Comparison of ENCODE assay signal across 13 mouse cellular contexts in genomic region chr7:80823875-80824682, GRCm38 (mm10). TPM values are rescaled to one million over a fixed set of nuclear protein-coding genes. Genes with fewer than 3 reads are reported as not detected.
DNase-seq lines count a peak whose midpoint lies in the region; ATAC-seq and TF ChIP-seq lines count a peak whose summit lies in the region.
"Had no signal": no experiment of that assay in that cellular context is flagged by ENCODE, and none has a peak within 500 bp of the region (broad histone marks: within the 10 kb centered on the region; RNA-seq: fewer than 3 reads in every experiment).

No protein-coding gene starts in this region.

- no peak for TF ChIP-seq POLR2A in lung, adult 2 months (IDR thresholded peaks at IDR 0.05; ENCODE audit: borderline replicate concordance, extremely low read depth, low read depth, low read length)

- no peak overlapping the region for H3K4me2 ChIP-seq in intestine, embryonic 14.5 days (ENCODE audit: low read length)
- 0 out of 2 replicates have a peak overlapping the region, but pooled peaks have one; percentile 10 for H3K4me2 ChIP-seq in lung, embryonic 14.5 days
- no peak overlapping the region for H3K4me2 ChIP-seq in forebrain, embryonic 12.5 days
- H3K4me2 ChIP-seq in forebrain, embryonic 16.5 days (ENCODE audit: low read length): no peak overlapping the region
- H3K4me2 ChIP-seq: embryonic facial prominence, embryonic 13.5 days; hindbrain, embryonic 14.5 days had no signal

- H3K27me3 ChIP-seq in intestine, embryonic 14.5 days (replicated peaks; ENCODE audit: control insufficient read depth, insufficient read depth, low read length): no peaks in the 10 kb centered on the region
- H3K27me3 ChIP-seq in lung, embryonic 14.5 days (ENCODE audit: insufficient read depth, low read length): no peaks in the 10 kb centered on the region
- no peaks in the 10 kb centered on the region for H3K27me3 ChIP-seq in forebrain, embryonic 12.5 days
- H3K27me3 ChIP-seq in forebrain, embryonic 16.5 days (replicated peaks; ENCODE audit: control insufficient read depth, insufficient read depth, low read length): no peaks in the 10 kb centered on the region
- H3K27me3 ChIP-seq: embryonic facial prominence, embryonic 13.5 days had no signal

- peak overlapping the region; percentile 20; the same call in 1 of the 2 replicates for H3K27ac ChIP-seq in intestine, embryonic 14.5 days (ENCODE audit: low read depth)
- peak overlapping the region; percentile 65; the same call in 1 of the 2 replicates for H3K27ac ChIP-seq in lung, embryonic 14.5 days (ENCODE audit: low read depth)
- no peak overlapping the region for H3K27ac ChIP-seq in forebrain, embryonic 12.5 days
- no peak overlapping the region for H3K27ac ChIP-seq in forebrain, embryonic 16.5 days (ENCODE audit: low read length)
- H3K27ac ChIP-seq: embryonic facial prominence, embryonic 13.5 days; hindbrain, embryonic 14.5 days; midbrain, embryonic 10.5 days had no signal

- H3K9ac ChIP-seq in intestine, embryonic 14.5 days (ENCODE audit: low read length): no peak overlapping the region
- no peak overlapping the region for H3K9ac ChIP-seq in lung, embryonic 14.5 days
- no peak overlapping the region for H3K9ac ChIP-seq in forebrain, embryonic 12.5 days
- no peak overlapping the region for H3K9ac ChIP-seq in forebrain, embryonic 16.5 days (replicated peaks; ENCODE audit: low read depth, low read length)
- H3K9ac ChIP-seq: embryonic facial prominence, embryonic 13.5 days; hindbrain, embryonic 14.5 days had no signal

- H3K4me3 ChIP-seq in lung, adult 2 months (replicated peaks; ENCODE audit: extremely low read depth, low read depth, low read length): no peak overlapping the region
- H3K4me3 ChIP-seq in intestine, embryonic 14.5 days (ENCODE audit: low read depth, low read length): no peak overlapping the region
- H3K4me3 ChIP-seq in lung, embryonic 14.5 days (ENCODE audit: low read depth, low read length): no peak overlapping the region
- H3K4me3 ChIP-seq in forebrain, embryonic 12.5 days (replicated peaks): no peak overlapping the region
- H3K4me3 ChIP-seq in forebrain, embryonic 16.5 days (replicated peaks; ENCODE audit: low read length): no peak overlapping the region
- H3K4me3 ChIP-seq: embryonic facial prominence, embryonic 13.5 days; midbrain, embryonic 10.5 days had no signal

- no peak for TF ChIP-seq CTCF in lung, adult 2 months (IDR thresholded peaks at IDR 0.05; ENCODE audit: insufficient read depth, low read length)
- TF ChIP-seq CTCF in lung, embryonic 14.5 days (IDR thresholded peaks at IDR 0.05; ENCODE audit: low read depth): no peak

- H3K4me1 ChIP-seq in lung, adult 2 months (ENCODE audit: control insufficient read depth, insufficient read depth, low read length): no peaks in the 10 kb centered on the region; the same call in none of the 2 replicates
- no peaks in the 10 kb centered on the region for H3K4me1 ChIP-seq in intestine, embryonic 14.5 days (replicated peaks; ENCODE audit: control insufficient read depth, insufficient read depth, low read length)
- peaks cover 5% of the 10 kb centered on the region; the same call in 1 of the 2 replicates for H3K4me1 ChIP-seq in lung, embryonic 14.5 days (ENCODE audit: insufficient read depth)
- no peaks in the 10 kb centered on the region for H3K4me1 ChIP-seq in forebrain, embryonic 12.5 days
- no peaks in the 10 kb centered on the region for H3K4me1 ChIP-seq in forebrain, embryonic 16.5 days (replicated peaks; ENCODE audit: control insufficient read depth, insufficient read depth, low read length)
- H3K4me1 ChIP-seq: midbrain, embryonic 10.5 days had no signal

- WGBS in lung, adult 2 months: 41% methylated on average over 11 of the region's 11 CpGs
- WGBS in intestine, embryonic 14.5 days: 49% methylated on average over 11 of the region's 11 CpGs
- WGBS in lung, embryonic 14.5 days: 46% methylated on average over 11 of the region's 11 CpGs
- 79% methylated on average over 11 of the region's 11 CpGs for WGBS in forebrain, embryonic 12.5 days
- 75% methylated on average over 11 of the region's 11 CpGs for WGBS in forebrain, embryonic 16.5 days

- H3K36me3 ChIP-seq in intestine, embryonic 14.5 days (ENCODE audit: control insufficient read depth, insufficient read depth, low read length): no peaks in the 10 kb centered on the region
- H3K36me3 ChIP-seq in lung, embryonic 14.5 days (ENCODE audit: insufficient read depth): no peaks in the 10 kb centered on the region
- no peaks in the 10 kb centered on the region for H3K36me3 ChIP-seq in forebrain, embryonic 12.5 days (replicated peaks)
- H3K36me3 ChIP-seq in forebrain, embryonic 16.5 days (ENCODE audit: control insufficient read depth, insufficient read depth): no peaks in the 10 kb centered on the region
- H3K36me3 ChIP-seq: embryonic facial prominence, embryonic 13.5 days; midbrain, embryonic 10.5 days had no signal

- peak; percentile 60 to 78 for DNase-seq in lung, adult 18-20 months
- DNase-seq in lung, adult 2 months: no peak
- no peak for DNase-seq in intestine, embryonic 14.5 days (ENCODE audit: low spot score)
- peak; percentile 60 for DNase-seq in lung, embryonic 14.5 days
- DNase-seq in cerebellum, postnatal 10 days: no peak
- DNase-seq: gastrocnemius, postnatal 10 days; layer of hippocampus, postnatal 36 days; thymus, postnatal 4 days had no signal

- ATAC-seq in intestine, embryonic 14.5 days (replicated peaks; ENCODE audit: low FRiP score, low TSS enrichment, low read depth): no peak; the same call in 1 of the 2 replicates
- no peak for ATAC-seq in lung, embryonic 14.5 days (ENCODE audit: insufficient read depth)
- no peak for ATAC-seq in forebrain, embryonic 12.5 days (ENCODE audit: low FRiP score)
- ATAC-seq in forebrain, embryonic 16.5 days: no peak

- H3K9me3 ChIP-seq in intestine, embryonic 14.5 days (ENCODE audit: control insufficient read depth, low read length): no peaks in the 10 kb centered on the region
- H3K9me3 ChIP-seq in lung, embryonic 14.5 days (ENCODE audit: low read depth, low read length): no peaks in the 10 kb centered on the region
- no peaks in the 10 kb centered on the region for H3K9me3 ChIP-seq in forebrain, embryonic 12.5 days
- H3K9me3 ChIP-seq in forebrain, embryonic 16.5 days (ENCODE audit: control insufficient read depth, low read length): no peaks in the 10 kb centered on the region
- H3K9me3 ChIP-seq: embryonic facial prominence, embryonic 13.5 days; midbrain, embryonic 10.5 days had no signal

RNA-seq across cellular contexts. Expression of gene Iqgap1, which starts 1.7 kb away (rescaled TPM):
- 118 and 135 TPM in 2 replicates for polyA plus RNA-seq in lung, adult 2 months (2012; rRNA removed)
- 81.7 and 82.5 TPM in 2 replicates for polyA plus RNA-seq in intestine, embryonic 14.5 days (2014; fragmentation: Nextera tagmentation; extraction: Ambion mirVana)
- polyA plus RNA-seq in lung, embryonic 14.5 days (2014; fragmentation: Nextera tagmentation; extraction: Ambion mirVana): 92.3 and 95.2 TPM in 2 replicates
- polyA plus RNA-seq in forebrain, embryonic 12.5 days (2016; fragmentation: Nextera tagmentation; extraction: Ambion mirVana): 30.8 and 31.6 TPM in 2 replicates
- 24.5 and 25.9 TPM in 2 replicates for polyA plus RNA-seq in forebrain, embryonic 16.5 days (2015; fragmentation: Nextera tagmentation; extraction: Ambion mirVana)

RNA-seq across cellular contexts. Expression of gene Zscan2, which starts 36.6 kb away (rescaled TPM):
- polyA plus RNA-seq in lung, adult 2 months (2012; rRNA removed): 5.5 and 6.2 TPM in 2 replicates
- polyA plus RNA-seq in intestine, embryonic 14.5 days (2014; fragmentation: Nextera tagmentation; extraction: Ambion mirVana): 2.4 and 3.3 TPM in 2 replicates
- polyA plus RNA-seq in lung, embryonic 14.5 days (2014; fragmentation: Nextera tagmentation; extraction: Ambion mirVana): 2.2 and 3.2 TPM in 2 replicates
- 3.7 and 4.5 TPM in 2 replicates for polyA plus RNA-seq in forebrain, embryonic 12.5 days (2016; fragmentation: Nextera tagmentation; extraction: Ambion mirVana)
- 5.7 and 5.9 TPM in 2 replicates for polyA plus RNA-seq in forebrain, embryonic 16.5 days (2015; fragmentation: Nextera tagmentation; extraction: Ambion mirVana)

Comparison
In these comparisons a context has a peak if more than half of its experiments do, and no peak if none do; other contexts are left out.
1. DNase-seq: peak in lung, adult 18-20 months (2 of 2) and lung, embryonic 14.5 days (single experiment); none in lung, adult 2 months (single experiment), intestine, embryonic 14.5 days (single experiment) and cerebellum, postnatal 10 days (0 of 2).
2. H3K27ac ChIP-seq: peak in intestine, embryonic 14.5 days (single experiment) and lung, embryonic 14.5 days (single experiment); none in forebrain, embryonic 12.5 days (single experiment) and forebrain, embryonic 16.5 days (single experiment).